Mouse (Mus musculus) G1E (cell line): ENCODE results near the gene Cnot3. TPM values are rescaled to one million over a fixed set of nuclear protein-coding genes. Genes with fewer than 3 reads are reported as not detected.

Source experiments
- ATAC-seq: 2 replicates; pipeline ENCODE4 v1.8.0; 2016; ENCODE audit warnings: mild to moderate bottlenecking; ENCODE audit not compliant: insufficient number of reproducible peaks, poor library complexity, low FRiP score, severe bottlenecking; ENCODE audit errors: extremely low read depth
- DNase-seq: peaks from one replicate; pipeline ENCODE4 v3.0.0; 2012; ENCODE audit warnings: low spot score
- H3K27me3 ChIP-seq: 2 replicates; pipeline ENCODE4 v1.6.1; 2012; ENCODE audit warnings: mild to moderate bottlenecking, low read length, inconsistent platforms; ENCODE audit not compliant: insufficient read depth
- H3K36me3 ChIP-seq: replicated peaks from 2 replicates; pipeline ENCODE3; 2012; ENCODE audit warnings: mild to moderate bottlenecking, inconsistent platforms
- H3K4me1 ChIP-seq: 2 replicates; pipeline ENCODE4 v1.6.1; 2012; ENCODE audit warnings: low read depth, low read length, inconsistent platforms, mixed read lengths; ENCODE audit not compliant: insufficient read depth
- H3K4me3 ChIP-seq: 2 replicates; pipeline ENCODE4 v1.5.1; 2012; ENCODE audit warnings: low read depth, mild to moderate bottlenecking, inconsistent platforms, low read length, moderate library complexity, mixed read lengths
- H3K9me3 ChIP-seq: replicated peaks from 2 replicates; pipeline ENCODE4 v1.6.1; 2012; ENCODE audit warnings: inconsistent platforms
- CTCF ChIP-seq: IDR thresholded peaks from 2 replicates; pipeline ENCODE4 v1.5.1; 2012; ENCODE audit warnings: low read depth, low read length, inconsistent platforms, mixed read lengths
- GATA1 ChIP-seq: IDR thresholded peaks from 2 replicates; pipeline ENCODE4 v1.6.1; 2012; ENCODE audit warnings: borderline replicate concordance, low read length, inconsistent platforms, mixed read lengths
- GATA2 ChIP-seq: IDR thresholded peaks from 2 replicates; pipeline ENCODE4 v1.6.1; 2012; ENCODE audit warnings: low read depth, low read length, inconsistent platforms, borderline replicate concordance
- POLR2AphosphoS5 ChIP-seq: IDR thresholded peaks from 2 replicates; pipeline ENCODE4 v1.6.1; 2012; ENCODE audit warnings: low read depth, low read length, inconsistent platforms; ENCODE audit not compliant: insufficient replicate concordance
- TAL1 ChIP-seq: conservative IDR thresholded peaks from 2 replicates; pipeline ENCODE4 v1.6.1; 2012; ENCODE audit warnings: low read depth, low read length, inconsistent platforms, mixed read lengths
- polyA plus RNA-seq: library from polyadenylated mRNA; stranded (reverse); fragments of >175 nt; gene quantifications from 2 replicates; pipeline ENCODE4 v1.2.3, GENCODE M21; 2012
- total RNA-seq, 2 experiments: library from RNA; stranded (forward) in 1 of 2; stranded (reverse) in 1 of 2; fragments of 200-1000 nt in 1 of 2; fragments of >200 nt in 1 of 2; fragmentation: Nextera tagmentation in 1 of 2; gene quantifications; 2 replicates each; pipeline ENCODE4 v1.2.3; 2014 to 2017

Gene Cnot3
- total and polyA plus RNA-seq, 3 experiments, result 20.7 to 506 (median 245) TPM

DNA sequence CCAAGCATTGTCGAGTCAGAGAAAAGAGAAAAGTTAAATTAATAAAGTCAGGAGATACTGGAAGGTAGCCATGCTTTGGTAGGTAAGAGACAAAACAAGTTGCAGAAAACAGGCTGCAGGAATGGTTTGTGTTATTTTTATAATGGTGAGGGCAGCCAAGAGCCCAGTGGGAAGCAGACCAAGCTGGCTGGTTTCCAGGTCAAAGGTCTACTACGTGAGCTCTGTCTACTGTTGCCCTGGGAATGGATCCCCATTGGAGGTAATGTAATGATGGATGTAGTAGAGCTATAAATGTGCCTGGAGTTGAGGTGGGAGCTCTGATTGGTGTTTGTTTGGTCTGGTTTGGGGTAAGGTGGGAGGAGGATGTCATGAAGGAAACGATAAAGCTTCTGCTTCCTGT, 36.0 kb upstream of the Cnot3 start:
- Histone ChIP-seq H3K36me3 (no peaks in the 10 kb centered on the region), H3K4me3 (no peak overlapping the region), H3K4me1 (no peaks in the 10 kb centered on the region), H3K27me3 (peaks cover 33% of the 10 kb centered on the region), H3K9me3 (no peaks in the 10 kb centered on the region)
- no peak for DNase-seq
- ATAC-seq, result no peak
- TF ChIP-seq GATA1, result no peak
- no peak for TF ChIP-seq TAL1
- TF ChIP-seq CTCF, result no peak
- TF ChIP-seq POLR2AphosphoS5, result no peak
- TF ChIP-seq GATA2, result no peak

- TF ChIP-seq GATA2 (no peak), GATA1 (no peak), TAL1 (no peak), POLR2AphosphoS5 (no peak), CTCF (no peak)
- no peak overlapping the region for H3K4me3 ChIP-seq
- no peaks in the 10 kb centered on the region for H3K36me3 ChIP-seq
- no peak for ATAC-seq
- H3K27me3 ChIP-seq, result peaks cover 46% of the 10 kb centered on the region
- no peaks in the 10 kb centered on the region for H3K9me3 ChIP-seq
- H3K4me1 ChIP-seq, result no peaks in the 10 kb centered on the region
- DNase-seq, result no peak
These were observed 34.6 kb upstream of the Cnot3 start for GRCm38 (mm10) chr7:3610437-3610836.

- H3K4me1 ChIP-seq, result no peaks in the 10 kb centered on the region; the same call in 1 of the 2 replicates
- TF ChIP-seq CTCF (no peak), TAL1 (no peak), GATA2 (no peak), POLR2AphosphoS5 (no peak), GATA1 (no peak)
- DNase-seq, result no peak
- peaks cover 49% of the 10 kb centered on the region for H3K27me3 ChIP-seq
- H3K4me3 ChIP-seq, result no peak overlapping the region
- H3K36me3 ChIP-seq, result no peaks in the 10 kb centered on the region
- no peaks in the 10 kb centered on the region for H3K9me3 ChIP-seq
- ATAC-seq, result no peak
These were observed 34.1 kb upstream of the Cnot3 start for GRCm38 (mm10) chr7:3611006-3611405.

DNA sequence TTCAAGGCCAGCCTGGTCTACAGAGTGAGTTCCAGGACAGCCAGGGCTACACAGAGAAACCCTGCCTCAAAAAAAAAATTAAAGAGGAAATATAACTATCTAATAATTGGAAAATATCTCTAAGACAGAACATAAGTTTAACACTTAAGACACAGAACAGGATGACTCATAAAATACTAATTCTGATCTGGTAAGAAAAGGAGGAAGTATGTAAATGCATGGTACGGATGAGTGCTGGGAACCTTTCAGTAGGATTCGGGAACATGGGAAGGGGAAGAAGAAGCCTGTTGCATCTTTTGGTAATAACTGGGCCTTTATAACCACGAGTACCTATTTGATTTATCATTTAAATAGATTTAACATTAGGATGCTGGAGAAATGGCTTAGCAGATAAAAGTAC, 31.0 kb upstream of the Cnot3 start:
- TF ChIP-seq GATA2, result no peak
- no peak for TF ChIP-seq TAL1
- no peak for TF ChIP-seq POLR2AphosphoS5
- no peak for TF ChIP-seq CTCF
- TF ChIP-seq GATA1, result no peak

GRCm38 (mm10) chr7:3616057-3616388, 29.0 kb upstream of the Cnot3 start, which contains the start of gene Oscar:
TSS of gene Oscar (minus strand) at chr7:3616157.
- Histone ChIP-seq H3K27me3 (peaks cover 41% of the 10 kb centered on the region), H3K36me3 (peaks cover 25% of the 10 kb centered on the region), H3K9me3 (no peaks in the 10 kb centered on the region), H3K4me3 (peak within 1 kb of the TSS; percentile 75), H3K4me1 (peaks cover 27% of the 10 kb centered on the region)
- ATAC-seq (no peak), DNase-seq (no peak)
- no peak for TF ChIP-seq TAL1
- no peak for TF ChIP-seq POLR2AphosphoS5
- no peak for TF ChIP-seq GATA2
- no peak for TF ChIP-seq GATA1
- no peak for TF ChIP-seq CTCF

More for the DNA sequence above, 31.0 kb upstream of the Cnot3 start:
- no peak for ATAC-seq
- peaks cover 6% of the 10 kb centered on the region for H3K36me3 ChIP-seq
- no peak overlapping the region for H3K4me3 ChIP-seq
- no peak for DNase-seq
- H3K27me3 ChIP-seq, result peaks cover 51% of the 10 kb centered on the region
- H3K4me1 ChIP-seq, result peaks cover 19% of the 10 kb centered on the region
- no peaks in the 10 kb centered on the region for H3K9me3 ChIP-seq

DNA sequence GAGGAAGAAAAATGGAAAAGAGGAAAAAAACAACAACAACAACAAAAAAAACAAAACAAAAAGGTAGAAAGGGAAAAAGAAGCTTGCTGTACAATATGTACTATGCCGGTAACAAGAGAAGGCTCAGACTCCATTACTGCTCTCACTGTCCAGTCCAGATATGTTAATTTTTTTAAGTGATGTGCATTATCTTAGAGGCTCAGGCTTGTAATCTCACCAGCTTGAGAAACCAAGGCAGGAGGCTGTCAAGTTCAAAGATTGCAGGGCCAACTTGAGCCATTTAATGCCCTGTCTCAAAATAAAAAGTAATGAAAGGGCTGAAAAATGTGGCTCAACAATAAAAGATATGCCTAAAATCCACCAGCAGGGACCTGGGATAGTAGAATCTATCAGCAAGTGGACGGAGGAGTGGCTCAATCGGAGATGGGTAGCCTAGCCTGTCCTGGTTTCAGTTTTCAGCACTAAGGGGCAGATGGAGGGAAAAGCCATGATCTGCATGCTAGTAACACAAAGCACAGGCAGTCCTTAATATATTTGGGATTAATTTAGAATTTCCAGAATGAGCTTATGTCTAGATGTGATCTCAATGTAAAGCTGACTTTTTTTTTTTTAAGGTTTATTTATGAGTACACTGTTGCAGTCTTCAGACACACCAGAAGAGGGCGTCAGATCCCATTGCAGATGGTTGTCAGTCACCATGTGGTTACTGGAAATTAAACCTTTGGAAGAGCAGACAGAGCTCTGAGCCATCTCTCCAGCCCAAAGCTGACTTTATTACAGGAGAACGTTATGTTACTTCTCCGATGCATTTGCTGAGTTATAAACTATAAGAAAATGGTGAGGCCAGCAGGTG, 28.5 kb upstream of the Cnot3 start:
- ATAC-seq (no peak), DNase-seq (no peak)
- Histone ChIP-seq H3K9me3 (no peaks in the 10 kb centered on the region), H3K4me1 (peaks cover 27% of the 10 kb centered on the region), H3K27me3 (peaks cover 35% of the 10 kb centered on the region), H3K4me3 (peak overlapping the region; percentile 75), H3K36me3 (peaks cover 30% of the 10 kb centered on the region)
- TF ChIP-seq CTCF (0 out of 2 replicates have a peak, but pooled peaks have one; percentile 11), GATA2 (no peak)
